Mouse (Mus musculus): Measurements from ENCODE around the gene Alg6.

Gene Alg6

GRCm38 (mm10) chr4:99714904-99715782 is at the start of gene Alg6:
Alg6 (plus strand) TSS chr4:99715664.
- DNase-seq (ENCODE audit: low read depth, low spot score): peak; percentile 96

GRCm38 (mm10) chr4:99670203-99670851 is 45.1 kb upstream of the Alg6 start:
- no peak for DNase-seq (ENCODE audit: low read depth, low spot score)

GRCm38 (mm10) chr4:99675191-99675590 is 40.3 kb upstream of the Alg6 start:
- no peak for DNase-seq (ENCODE audit: low read depth, low spot score)

- no peak for DNase-seq (ENCODE audit: low read depth, low spot score)
These were observed 31.5 kb upstream of the Alg6 start for GRCm38 (mm10) chr4:99683941-99684340.

- DNase-seq (ENCODE audit: low read depth, low spot score): no peak
These were observed 29.2 kb upstream of the Alg6 start for GRCm38 (mm10) chr4:99686308-99686707.

- DNase-seq (ENCODE audit: low read depth, low spot score): no peak
These were observed 2.8 kb upstream of the Alg6 start for GRCm38 (mm10) chr4:99712583-99713183.

- DNase-seq (ENCODE audit: low read depth, low spot score): no peak
These were observed 1.5 kb upstream of the Alg6 start for GRCm38 (mm10) chr4:99713971-99714370.

GRCm38 (mm10) chr4:99715783-99716416 is 436 bp downstream of the Alg6 start:
- DNase-seq (ENCODE audit: low read depth, low spot score): no peak

- DNase-seq (ENCODE audit: low read depth, low spot score): no peak
These were observed 2.4 kb downstream of the Alg6 start for GRCm38 (mm10) chr4:99717905-99718304.

GRCm38 (mm10) chr4:99724331-99724730 is 8.9 kb downstream of the Alg6 start:
- DNase-seq (ENCODE audit: low read depth, low spot score): no peak

GRCm38 (mm10) chr4:99725914-99726451 is 10.5 kb downstream of the Alg6 start:
- no peak for DNase-seq (ENCODE audit: low read depth, low spot score)

- peak; percentile 28 for DNase-seq (ENCODE audit: low read depth, low spot score)
These were observed 24.4 kb downstream of the Alg6 start for GRCm38 (mm10) chr4:99739836-99740235.

- no peak for DNase-seq (ENCODE audit: low read depth, low spot score)
These were observed 37.0 kb downstream of the Alg6 start for GRCm38 (mm10) chr4:99752426-99752825.

GRCm38 (mm10) chr4:99766303-99766702 is 50.8 kb downstream of the Alg6 start:
- DNase-seq (ENCODE audit: low read depth, low spot score): no peak

- DNase-seq (ENCODE audit: low read depth, low spot score): peak; percentile 29
These were observed 51.3 kb downstream of the Alg6 start for GRCm38 (mm10) chr4:99766753-99767152.

- DNase-seq (ENCODE audit: low read depth, low spot score): no peak
These were observed 55.1 kb downstream of the Alg6 start for GRCm38 (mm10) chr4:99770555-99770954.

- peak; percentile 22 for DNase-seq (ENCODE audit: low read depth, low spot score)
These were observed 57.6 kb downstream of the Alg6 start for GRCm38 (mm10) chr4:99773041-99773440.

GRCm38 (mm10) chr4:99792365-99792764 is 76.9 kb downstream of the Alg6 start:
- DNase-seq (ENCODE audit: low read depth, low spot score): peak; percentile 7

All from mesoderm, embryonic 11.5 days (tissue).